Mouse (Mus musculus): ENCODE data around the gene Acbd5. TPM values are rescaled to one million over a fixed set of nuclear protein-coding genes. Genes with fewer than 3 reads are reported as not detected.

Acbd5 gene
- polyA plus RNA-seq, 1 experiment from 2014 or later, result 67.9 TPM

Other genes starting within 250 kb of the Acbd5 start
- 19.1 and 24.4 TPM in 2 replicates for gene Pdss1, start 172.6 kb upstream of the Acbd5 start, polyA plus RNA-seq (2016; fragmentation: Nextera tagmentation; extraction: Ambion mirVana)
- gene Abi1, start 27.9 kb upstream of the Acbd5 start, polyA plus RNA-seq (2016; fragmentation: Nextera tagmentation; extraction: Ambion mirVana), result 48.2 and 49.3 TPM in 2 replicates
- gene Mastl, start 87.9 kb downstream of the Acbd5 start, polyA plus RNA-seq (2016; fragmentation: Nextera tagmentation; extraction: Ambion mirVana), result 8.1 and 8.3 TPM in 2 replicates
- gene Yme1l1, start 88.2 kb downstream of the Acbd5 start, polyA plus RNA-seq (2016; fragmentation: Nextera tagmentation; extraction: Ambion mirVana), result 82.3 and 90.5 TPM in 2 replicates
- gene 4931423N10Rik, start 139.3 kb downstream of the Acbd5 start, polyA plus RNA-seq (2016; fragmentation: Nextera tagmentation; extraction: Ambion mirVana), result not detected in 2 replicates